Mouse (Mus musculus): ENCODE results near the gene Gpr31b.

DNA sequence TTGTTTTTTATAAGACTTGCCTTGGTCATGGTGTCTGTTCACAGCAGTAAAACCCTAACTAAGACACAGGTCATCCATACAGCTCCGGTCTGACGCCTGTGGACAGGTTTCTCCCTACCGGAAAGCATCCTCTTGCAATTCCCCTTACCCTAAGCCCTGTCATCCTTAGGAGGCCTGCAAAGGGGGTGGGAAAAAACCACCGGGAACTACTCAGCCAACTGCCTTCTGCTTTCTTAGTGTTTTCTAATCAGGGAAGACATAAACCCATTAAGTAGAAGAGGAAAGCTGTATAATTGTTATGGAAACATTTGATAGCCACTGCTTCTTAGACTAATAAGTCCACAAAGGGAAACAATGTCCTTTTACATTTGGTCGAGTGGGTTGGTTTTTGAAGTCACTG lies 45.1 kb downstream of the Gpr31b start:
- TF ChIP-seq CTCF (IDR thresholded peaks at IDR 0.05; ENCODE audit: low read depth, low read length): no peak
- TF ChIP-seq POLR2A (IDR thresholded peaks at IDR 0.05; ENCODE audit: extremely low read depth, insufficient read depth, low read length): no peak

Data from liver, adult 2 months (tissue).